In the genomic region with DNA sequence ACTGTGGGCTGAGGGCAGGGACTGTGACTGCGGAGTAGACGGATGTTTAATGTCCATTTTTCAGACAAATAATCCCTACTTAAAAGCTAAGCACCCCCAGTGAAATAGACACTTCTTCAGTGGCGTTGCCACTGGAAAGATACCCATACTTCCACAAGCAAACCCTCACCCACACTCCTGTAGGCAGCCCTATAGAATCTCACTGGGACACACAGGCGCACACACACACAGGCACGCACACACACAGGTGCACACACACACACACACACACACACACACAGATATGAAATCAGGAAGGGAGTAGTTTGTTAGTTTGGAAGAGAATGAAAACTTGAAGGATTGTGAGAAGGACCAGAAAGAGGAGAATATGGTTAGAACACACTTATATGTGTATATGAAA, we compare ENCODE assay signal across 10 mouse cellular contexts. TPM values are rescaled to one million over a fixed set of nuclear protein-coding genes. Genes with fewer than 3 reads are reported as not detected.
DNase-seq lines count a peak whose midpoint lies in the region; ATAC-seq and TF ChIP-seq lines count a peak whose summit lies in the region.
"Had no signal": no experiment of that assay in that cellular context is flagged by ENCODE, and none has a peak within 500 bp of the region (broad histone marks: within the 10 kb centered on the region; RNA-seq: fewer than 3 reads in every experiment).

No protein-coding gene starts in this region.

- H3K4me1 ChIP-seq in heart, embryonic 13.5 days: peaks cover 33% of the 10 kb centered on the region
- H3K4me1 ChIP-seq in forebrain, embryonic 10.5 days: peaks cover 27% of the 10 kb centered on the region
- peaks cover 10% of the 10 kb centered on the region; the same call in 1 of the 2 replicates for H3K4me1 ChIP-seq in hindbrain, postnatal 0 days (ENCODE audit: insufficient read depth, low read length)
- H3K4me1 ChIP-seq in midbrain, postnatal 0 days (ENCODE audit: insufficient read depth, low read length): 0 out of 2 replicates have a peak, but pooled peaks cover 4% of the 10 kb centered on the region

- no peak overlapping the region for H3K4me3 ChIP-seq in heart, embryonic 13.5 days
- H3K4me3 ChIP-seq in forebrain, embryonic 10.5 days: no peak overlapping the region
- H3K4me3 ChIP-seq in hindbrain, postnatal 0 days (ENCODE audit: low read length): no peak overlapping the region
- H3K4me3 ChIP-seq in midbrain, postnatal 0 days (ENCODE audit: low read depth, low read length): no peak overlapping the region

- no peaks in the 10 kb centered on the region for H3K27me3 ChIP-seq in heart, embryonic 13.5 days (replicated peaks)
- H3K27me3 ChIP-seq in forebrain, embryonic 10.5 days (ENCODE audit: poor library complexity, severe bottlenecking): no peaks in the 10 kb centered on the region
- no peaks in the 10 kb centered on the region for H3K27me3 ChIP-seq in hindbrain, postnatal 0 days (ENCODE audit: insufficient read depth, low read length)
- no peaks in the 10 kb centered on the region for H3K27me3 ChIP-seq in midbrain, postnatal 0 days (ENCODE audit: insufficient read depth, low read length)

- no peak for TF ChIP-seq CTCF in hindbrain, postnatal 0 days (IDR thresholded peaks at IDR 0.05; ENCODE audit: low read depth)
- TF ChIP-seq CTCF in midbrain, postnatal 0 days (IDR thresholded peaks at IDR 0.05): no peak

- H3K36me3 ChIP-seq in heart, embryonic 13.5 days: no peaks in the 10 kb centered on the region
- H3K36me3 ChIP-seq in forebrain, embryonic 10.5 days (replicated peaks): peaks cover 50% of the 10 kb centered on the region
- H3K36me3 ChIP-seq in hindbrain, postnatal 0 days (ENCODE audit: insufficient read depth, low read length): no peaks in the 10 kb centered on the region
- no peaks in the 10 kb centered on the region for H3K36me3 ChIP-seq in midbrain, postnatal 0 days (ENCODE audit: insufficient read depth, low read length)

- H3K27ac ChIP-seq in heart, embryonic 13.5 days (replicated peaks): 0 out of 2 replicates have a peak overlapping the region, but pooled peaks have one; percentile 21
- peak overlapping the region; percentile 87 for H3K27ac ChIP-seq in forebrain, embryonic 10.5 days
- peak overlapping the region; percentile 26; the same call in 1 of the 2 replicates for H3K27ac ChIP-seq in hindbrain, postnatal 0 days
- H3K27ac ChIP-seq in midbrain, postnatal 0 days (ENCODE audit: low read depth, low read length): no peak overlapping the region

- H3K4me2 ChIP-seq in heart, embryonic 13.5 days: no peak overlapping the region
- H3K4me2 ChIP-seq in hindbrain, postnatal 0 days (ENCODE audit: low read depth, low read length): peak overlapping the region; percentile 56
- peak overlapping the region; percentile 46; the same call in 1 of the 2 replicates for H3K4me2 ChIP-seq in midbrain, postnatal 0 days (ENCODE audit: low read depth, low read length, poor library complexity, severe bottlenecking)

- ATAC-seq in heart, embryonic 13.5 days (ENCODE audit: extremely low read depth, insufficient number of reproducible peaks, low FRiP score, low TSS enrichment): no peak
- ATAC-seq in hindbrain, postnatal 0 days: no peak
- ATAC-seq in midbrain, postnatal 0 days (ENCODE audit: low FRiP score): no peak
- no peak for ATAC-seq in inflammation-experienced regulatory T-cells, adult 6 months

- no peak for DNase-seq in heart, adult 9 months (ENCODE audit: low spot score in 2 of 2)
- DNase-seq in forebrain, embryonic 10.5 days (ENCODE audit: extremely low spot score, low spot score): no peak
- no peak for DNase-seq in hindbrain, postnatal 0 days (ENCODE audit: low spot score)
- no peak for DNase-seq in midbrain, postnatal 0 days (ENCODE audit: low spot score)
- no peak for DNase-seq in adipocyte (ENCODE audit: low spot score)
- DNase-seq in heart, adult 8-10 months (ENCODE audit: low spot score): no peak
- DNase-seq: cerebellum, adult 18-20 months; kidney, adult 8-10 months had no signal

- H3K9ac ChIP-seq in heart, embryonic 13.5 days: no peak overlapping the region
- H3K9ac ChIP-seq in hindbrain, postnatal 0 days (replicated peaks; ENCODE audit: low read length): no peak overlapping the region
- no peak overlapping the region for H3K9ac ChIP-seq in midbrain, postnatal 0 days (replicated peaks; ENCODE audit: low read length, poor library complexity, severe bottlenecking)

- no peaks in the 10 kb centered on the region for H3K9me3 ChIP-seq in heart, embryonic 13.5 days
- H3K9me3 ChIP-seq in forebrain, embryonic 10.5 days: peaks cover 5% of the 10 kb centered on the region; the same call in 1 of the 2 replicates
- H3K9me3 ChIP-seq in hindbrain, postnatal 0 days (ENCODE audit: low read length): no peaks in the 10 kb centered on the region
- no peaks in the 10 kb centered on the region for H3K9me3 ChIP-seq in midbrain, postnatal 0 days (ENCODE audit: low read length)

- 88% methylated on average over 5 of the region's 5 CpGs for WGBS in heart, embryonic 13.5 days
- WGBS in forebrain, embryonic 10.5 days: 88% methylated on average over 5 of the region's 5 CpGs
- WGBS in hindbrain, postnatal 0 days: 39% methylated on average over 5 of the region's 5 CpGs
- 41% methylated on average over 5 of the region's 5 CpGs for WGBS in midbrain, postnatal 0 days

RNA-seq across cellular contexts. Expression of a gene that starts 20.3 kb away (rescaled TPM):
- 25.4 and 28.0 TPM in 2 replicates for polyA plus RNA-seq in heart, embryonic 13.5 days (2015; fragmentation: Nextera tagmentation; extraction: Ambion mirVana)
- polyA plus RNA-seq in forebrain, embryonic 10.5 days (2016; fragmentation: Nextera tagmentation; extraction: Ambion mirVana): 63.6 and 64.9 TPM in 2 replicates
- total RNA-seq in hindbrain, postnatal 0 days (2014; rRNA removed): 31.8 and 56.8 TPM in 2 replicates
- polyA plus RNA-seq in hindbrain, postnatal 0 days (2015; fragmentation: Nextera tagmentation; extraction: Ambion mirVana): 45.5 and 51.4 TPM in 2 replicates
- 32.3 and 37.6 TPM in 2 replicates for total RNA-seq in midbrain, postnatal 0 days (2014; rRNA removed)
- polyA plus RNA-seq in midbrain, postnatal 0 days (2015; fragmentation: Nextera tagmentation; extraction: Ambion mirVana): 33.6 and 35.2 TPM in 2 replicates
- under 1 TPM in 1 of 3 experiments, not detected in 2; 0.49 TPM for polyA plus RNA-seq in inflammation-experienced regulatory T-cells, adult 6 months (2017; shearing (Covaris generic))
- 1 to 10 TPM; 5.0 to 7.2 (median 5.6) TPM for total RNA-seq in heart, adult 8-10 months (2022)

Comparison
In these comparisons a context has a peak if more than half of its experiments do, and no peak if none do; other contexts are left out.
1. RNA of a gene that starts 20.3 kb away (polyA plus RNA-seq): 63.6 to 64.9 TPM in forebrain, embryonic 10.5 days, 45.5 to 51.4 TPM in hindbrain, postnatal 0 days, 33.6 to 35.2 TPM in midbrain, postnatal 0 days and 25.4 to 28.0 TPM in heart, embryonic 13.5 days; 0.49 TPM in inflammation-experienced regulatory T-cells, adult 6 months; every median in the first group is over 10 times any median in the second.